Mouse (Mus musculus): ENCODE results near the gene Dlgap5.
A peak's percentile ranks its signal among the peaks of the same experiment; 100 is the strongest.
"Not testable (repeated sequence)": the region's sequence is repeated elsewhere in the genome, so short reads cannot be mapped to it uniquely, and the experiment has no call there.

Dlgap5 gene

DNA sequence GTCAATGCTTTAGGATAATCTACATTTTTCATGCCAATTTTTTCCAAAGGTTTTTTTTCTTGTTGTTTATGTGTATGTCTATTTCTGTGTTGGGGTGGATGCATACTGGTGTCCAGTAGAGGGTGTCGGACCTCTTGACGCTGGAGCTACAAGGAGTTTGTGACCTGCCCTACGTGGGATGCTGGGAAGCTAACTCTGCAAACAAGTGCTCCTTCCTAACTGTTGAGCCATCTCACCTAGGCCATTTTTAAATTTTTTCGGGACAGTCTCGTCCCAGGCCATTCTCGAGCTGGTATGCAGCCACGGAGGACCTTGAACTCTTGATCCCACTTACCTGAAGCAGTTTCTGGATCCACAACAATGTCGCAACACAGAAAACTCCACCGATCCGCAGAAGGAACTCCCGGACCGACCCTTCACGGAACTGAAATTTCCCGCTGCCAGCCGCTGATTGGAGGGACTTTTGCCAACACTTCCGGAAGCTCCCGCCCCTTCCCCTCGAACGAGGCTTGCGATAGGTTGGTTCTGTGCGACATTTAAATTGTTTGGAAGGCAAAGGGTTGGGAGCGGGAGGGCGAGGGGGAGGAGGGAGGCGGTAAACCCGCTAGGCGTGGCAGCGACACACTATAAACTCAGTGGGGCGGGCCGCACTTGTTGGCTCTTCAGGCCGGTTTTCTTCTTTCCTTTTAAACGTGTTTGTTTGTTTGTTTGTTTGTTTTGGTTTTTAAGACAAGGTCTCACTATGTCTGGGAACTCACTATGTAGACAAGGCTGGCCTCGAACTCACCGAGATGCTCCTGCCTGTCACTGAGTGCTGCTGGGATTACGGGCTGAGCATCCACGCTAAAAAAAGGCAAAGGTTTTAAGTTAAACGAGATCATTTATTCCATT lies at the start of gene Dlgap5:
TSS of gene Dlgap5 (minus strand) at position 633 of the 891 bp plus-strand sequence.
- peak; percentile 90 to 91 for DNase-seq (ENCODE audit: low spot score in 2 of 2)

DNA sequence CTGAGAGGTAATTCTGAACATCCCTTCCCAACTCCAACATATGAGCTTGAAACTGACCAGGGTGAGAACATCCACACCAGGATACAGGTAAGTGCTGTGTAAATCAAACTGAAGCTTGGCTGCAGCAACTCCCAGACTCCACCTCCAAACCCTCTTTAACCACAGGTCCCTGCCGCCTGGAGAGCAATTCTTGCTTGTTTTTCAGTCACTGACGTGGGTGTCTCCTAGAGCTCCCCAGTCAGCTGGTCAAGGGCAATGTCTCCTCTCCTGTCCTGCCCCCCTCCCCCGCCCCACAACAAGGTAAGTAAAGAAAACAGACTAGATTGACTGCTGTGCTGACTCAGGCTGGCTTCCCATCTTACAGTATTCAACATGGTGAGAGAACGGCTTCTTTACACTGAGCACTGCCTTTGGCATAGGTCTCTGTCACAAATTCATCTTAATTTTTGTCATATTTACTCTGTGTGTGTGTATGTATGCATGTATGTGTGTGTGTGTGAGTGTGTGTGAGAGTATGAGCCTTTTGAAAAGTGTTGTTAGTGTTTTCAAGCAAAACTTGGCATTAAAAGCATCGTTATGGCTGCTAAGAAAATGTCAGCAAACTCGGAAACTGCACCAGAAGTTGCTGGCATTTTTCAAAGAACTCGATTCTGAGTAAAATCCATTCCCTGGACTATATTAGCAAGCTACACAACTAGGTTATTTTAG lies 47.4 kb upstream of the Dlgap5 start:
- no peak for DNase-seq (ENCODE audit: low spot score in 2 of 2)

DNA sequence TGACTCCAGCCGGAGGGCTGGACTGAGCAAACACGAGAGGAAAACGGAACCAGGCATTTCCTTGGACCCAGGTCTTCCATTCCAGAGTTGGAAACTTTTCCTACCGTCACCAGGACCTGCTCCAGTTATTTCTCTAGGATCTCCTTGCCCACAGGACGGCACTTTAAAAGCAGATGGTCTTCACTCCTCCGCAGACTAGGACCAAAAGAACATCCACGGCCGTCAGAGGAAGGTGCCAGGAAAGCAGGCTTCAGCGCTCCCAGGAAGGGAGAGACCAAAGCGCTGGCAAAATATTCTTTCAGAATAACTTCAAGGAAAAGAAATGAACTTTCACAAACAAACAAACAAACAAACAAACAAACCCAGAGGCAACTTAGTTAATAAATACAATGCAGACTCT lies 46.2 kb upstream of the Dlgap5 start:
- DNase-seq (ENCODE audit: low spot score in 2 of 2): no peak

DNA sequence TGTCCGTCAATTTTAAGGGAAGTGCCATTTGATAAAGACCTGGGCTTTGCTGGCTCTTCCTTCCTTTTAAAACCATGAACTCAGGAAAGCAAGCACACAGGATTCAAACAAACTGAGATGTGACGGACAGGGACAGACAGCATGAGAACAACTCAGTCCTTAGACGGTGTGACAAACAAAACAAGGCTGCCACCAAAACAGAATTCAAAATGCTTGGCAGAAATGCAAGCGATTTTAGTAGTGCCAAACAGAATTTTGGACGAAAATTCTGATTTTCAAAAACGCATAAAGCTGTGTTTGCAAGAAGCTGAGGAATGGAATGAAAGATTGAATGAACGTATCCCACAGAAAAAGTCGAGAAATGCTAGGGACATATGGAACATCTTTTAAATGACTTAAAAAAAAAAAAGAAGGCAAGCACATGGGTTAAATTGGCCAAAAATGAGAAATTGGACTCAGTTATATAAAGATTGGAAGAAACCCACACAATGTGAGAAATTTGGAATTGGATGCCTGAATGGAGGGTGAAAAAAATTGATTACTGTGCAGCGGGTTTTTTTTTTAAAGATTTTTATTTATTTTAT lies 44.8 kb upstream of the Dlgap5 start:
- DNase-seq (ENCODE audit: low spot score in 2 of 2): no peak

DNA sequence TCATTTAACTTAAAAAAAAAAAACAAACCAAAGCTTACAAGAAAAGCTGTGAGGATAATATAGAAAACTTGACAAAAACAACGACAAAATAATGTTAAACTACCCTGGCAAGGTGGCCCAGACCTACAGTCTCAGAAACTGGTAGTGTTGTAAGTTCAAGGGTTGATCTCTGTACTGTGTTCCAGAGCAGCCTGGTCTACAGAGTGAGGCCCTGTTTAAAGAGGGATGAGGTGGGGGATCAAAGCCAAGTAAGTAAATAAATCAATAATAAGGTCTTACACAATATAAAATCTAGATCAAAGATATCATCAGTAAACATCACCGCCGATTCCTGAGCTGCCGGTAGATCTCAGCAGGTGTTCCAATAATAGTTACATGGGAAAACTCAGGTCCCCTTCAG lies 44.2 kb upstream of the Dlgap5 start:
- no peak for DNase-seq (ENCODE audit: low spot score in 2 of 2)

DNA sequence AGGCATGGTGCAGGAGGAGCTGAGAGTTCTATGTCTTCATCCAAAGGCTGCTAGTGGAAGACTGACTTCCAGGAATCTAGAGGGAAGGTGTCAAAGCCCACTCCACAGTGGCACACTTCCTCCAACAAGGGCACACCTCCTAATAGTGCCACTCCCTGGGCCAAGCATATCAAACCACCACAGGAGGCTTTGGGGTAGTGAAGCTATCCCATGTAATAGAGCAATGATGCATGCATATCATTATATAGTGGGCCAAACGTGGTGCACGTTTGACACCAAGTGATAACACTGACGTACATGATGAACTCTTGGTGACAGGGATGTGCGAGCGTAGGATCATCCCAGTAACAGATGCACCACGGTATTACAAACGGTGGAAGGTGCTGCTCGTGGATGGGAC lies 43.8 kb upstream of the Dlgap5 start:
- DNase-seq (ENCODE audit: low spot score in 2 of 2): no peak

DNA sequence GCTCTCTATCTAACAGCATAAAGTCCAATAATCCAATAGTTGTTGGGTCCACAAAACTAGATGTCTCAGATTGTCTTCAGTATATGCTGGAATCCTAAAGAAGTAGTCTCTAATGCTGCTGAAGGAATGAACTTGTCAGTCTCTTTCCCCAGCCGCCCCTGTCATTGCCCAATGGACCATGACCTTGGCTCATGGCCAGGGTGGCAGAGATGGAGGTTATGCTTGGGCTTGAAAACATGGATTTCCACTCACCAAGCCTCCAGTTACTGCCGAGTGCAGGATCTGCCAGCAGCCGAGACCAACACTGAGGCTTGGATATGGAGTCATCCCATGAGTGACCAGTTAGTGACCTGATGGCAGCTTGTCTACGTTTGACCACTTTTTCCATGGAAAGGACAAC lies 41.3 kb upstream of the Dlgap5 start:
- no peak for DNase-seq (ENCODE audit: low spot score in 2 of 2)

DNA sequence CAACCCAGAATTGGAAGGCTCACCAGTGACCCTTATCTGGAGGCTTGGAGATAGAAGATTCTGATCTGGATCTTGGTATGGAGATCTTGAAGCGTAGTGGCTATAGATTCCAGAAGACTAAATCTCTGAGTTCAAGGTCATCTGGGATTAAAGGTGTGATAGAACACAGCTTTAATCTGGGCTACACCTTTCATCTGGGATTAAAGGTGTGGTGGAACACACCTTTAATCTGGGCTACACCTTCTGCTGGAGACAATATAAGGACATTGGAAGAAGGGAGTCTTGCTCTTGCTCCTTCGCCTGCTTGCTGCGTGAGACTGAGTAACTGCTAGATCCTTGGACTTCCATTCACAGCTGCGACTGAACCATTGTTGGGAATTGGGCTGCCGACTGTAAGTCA lies 31.9 kb upstream of the Dlgap5 start, which contains the start of gene Fbxo34:
TSS of gene Fbxo34 (plus strand) at position 301 of the 400 bp plus-strand sequence.
- not testable (repeated sequence) for DNase-seq (ENCODE audit: low spot score in 2 of 2)

DNA sequence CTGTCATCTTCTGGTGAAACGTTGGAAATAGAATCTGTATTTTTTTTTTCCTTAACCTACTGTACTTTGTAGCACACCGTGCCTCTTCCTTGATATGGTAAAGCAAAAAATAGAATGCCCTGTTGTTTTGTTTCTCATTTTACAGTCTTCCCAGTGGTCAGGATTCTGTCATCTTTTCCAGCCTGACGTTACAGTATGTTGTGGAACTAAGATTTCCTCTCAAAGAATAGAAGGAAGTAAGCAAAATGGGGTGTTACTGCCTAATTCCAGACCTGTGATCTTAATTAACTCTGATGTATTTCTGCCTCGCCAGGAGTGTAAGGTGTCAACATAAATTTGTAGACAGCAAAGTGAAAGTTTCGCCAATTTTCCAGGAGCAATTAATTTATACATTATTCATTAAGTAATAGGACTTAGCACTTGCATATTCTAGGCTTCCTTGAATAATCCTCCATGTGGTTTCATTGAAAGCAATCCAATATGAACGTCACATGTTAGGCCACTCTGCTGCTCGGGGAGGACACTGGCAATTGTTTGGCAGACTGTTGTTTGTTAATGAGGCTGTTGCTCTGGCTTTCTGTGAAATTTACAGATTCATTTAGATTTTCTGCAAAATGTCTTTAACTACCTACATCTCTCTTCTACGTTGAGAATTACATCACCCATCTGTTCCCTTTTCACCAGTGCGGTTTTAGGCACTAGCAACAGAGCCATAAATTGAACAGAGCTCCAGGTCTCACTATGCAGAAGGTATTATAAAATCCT lies 27.3 kb upstream of the Dlgap5 start:
- DNase-seq (ENCODE audit: low spot score in 2 of 2): no peak

DNA sequence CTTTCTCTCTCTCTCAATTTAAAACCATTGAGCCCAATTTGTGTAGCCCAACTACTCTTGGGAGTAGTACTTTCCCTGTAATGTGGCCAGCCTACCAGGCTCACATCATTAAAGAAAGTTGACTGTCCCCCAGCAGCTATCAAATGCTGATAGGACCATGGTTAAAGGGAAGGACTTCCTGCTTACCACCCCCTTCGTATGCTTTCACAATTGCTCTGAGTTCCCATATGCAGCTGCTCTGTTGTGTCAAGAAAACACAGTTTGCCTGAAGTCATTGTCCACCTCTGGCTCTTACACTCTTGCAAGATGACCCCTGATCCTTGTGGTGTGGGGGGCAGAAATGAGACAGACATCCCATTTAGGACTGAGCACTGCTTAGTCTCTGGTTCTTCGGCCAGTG lies 26.7 kb upstream of the Dlgap5 start:
- no peak for DNase-seq (ENCODE audit: low spot score in 2 of 2)

DNA sequence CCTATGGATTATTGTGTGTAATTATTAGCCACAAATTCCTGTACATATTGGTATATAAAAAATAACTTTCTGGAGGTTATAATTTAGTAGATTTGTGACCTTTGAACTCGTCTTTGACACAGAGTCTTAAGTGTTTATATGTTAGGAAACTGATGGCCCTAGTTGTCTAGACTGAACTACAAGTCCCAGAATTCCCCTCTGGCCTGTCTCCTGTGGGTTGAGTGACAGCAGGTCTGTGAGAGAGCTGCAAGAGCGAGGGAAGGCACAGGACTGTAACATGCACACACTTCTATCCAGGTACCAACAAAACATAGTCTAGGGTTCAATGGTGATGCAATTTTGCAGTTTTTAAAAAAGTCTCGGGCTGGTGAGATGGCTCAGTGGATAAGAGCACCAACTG lies 20.7 kb upstream of the Dlgap5 start:
- no peak for DNase-seq (ENCODE audit: low spot score in 2 of 2)

DNA sequence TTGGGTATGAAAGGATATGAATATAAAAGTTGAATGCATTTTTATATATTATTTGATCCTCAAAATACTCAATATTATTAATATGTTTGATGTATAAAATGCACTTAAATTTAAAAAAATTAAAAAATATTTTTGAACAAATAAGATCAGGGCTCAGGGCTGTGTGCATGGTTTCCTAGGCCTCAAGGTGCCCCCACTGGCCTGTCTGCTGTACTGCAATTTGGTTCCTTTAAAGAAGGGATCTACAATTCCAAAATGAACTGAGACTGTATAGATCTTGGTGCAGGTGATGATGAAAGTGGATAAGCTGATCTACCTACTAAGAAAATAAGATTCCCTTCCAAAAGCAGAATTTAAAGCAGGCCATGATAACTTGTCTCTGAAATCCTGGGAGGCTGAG lies 14.8 kb upstream of the Dlgap5 start:
- no peak for DNase-seq (ENCODE audit: low spot score in 2 of 2)

DNA sequence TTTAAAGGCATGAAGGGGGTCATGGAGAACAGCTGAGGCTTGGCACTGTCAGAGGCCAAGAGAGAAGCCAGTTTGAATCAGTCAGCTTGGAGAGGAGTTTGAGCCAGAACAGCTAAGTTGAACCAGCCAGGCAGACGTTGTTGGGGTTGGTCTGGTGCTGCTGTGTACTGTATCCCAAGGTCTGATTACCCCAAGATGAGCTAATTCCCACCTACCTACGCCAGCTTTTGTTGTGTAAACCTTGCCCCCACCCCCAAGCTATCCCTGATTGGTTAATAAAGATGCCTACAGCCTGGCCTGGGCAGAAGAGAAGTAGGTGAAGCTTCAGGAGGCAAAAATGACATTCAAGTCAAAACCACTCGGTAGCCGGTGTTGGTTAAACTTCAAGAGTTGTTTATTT lies 4.3 kb upstream of the Dlgap5 start:
- DNase-seq (ENCODE audit: low spot score in 2 of 2): no peak

DNA sequence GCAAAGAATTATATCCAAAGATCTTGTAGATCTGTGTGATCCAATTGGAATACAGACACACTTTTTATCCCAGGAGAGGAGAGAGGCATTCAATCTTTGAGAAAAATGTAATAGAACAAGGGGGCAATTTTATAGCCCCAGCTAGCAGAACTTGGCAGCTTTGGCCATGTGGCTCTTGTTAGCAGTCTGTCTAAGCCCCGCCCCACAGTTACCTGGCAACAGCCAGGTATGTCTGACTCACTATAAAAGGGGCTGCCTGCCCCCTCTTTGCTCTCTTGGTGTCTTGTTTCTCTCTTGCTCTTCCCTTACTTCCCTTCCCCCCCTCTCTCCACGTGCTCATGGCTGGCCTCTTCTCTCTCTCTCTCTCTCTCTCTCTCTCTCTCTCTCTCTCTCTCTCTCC lies 3.4 kb upstream of the Dlgap5 start:
- DNase-seq (ENCODE audit: low spot score in 2 of 2): no peak

DNA sequence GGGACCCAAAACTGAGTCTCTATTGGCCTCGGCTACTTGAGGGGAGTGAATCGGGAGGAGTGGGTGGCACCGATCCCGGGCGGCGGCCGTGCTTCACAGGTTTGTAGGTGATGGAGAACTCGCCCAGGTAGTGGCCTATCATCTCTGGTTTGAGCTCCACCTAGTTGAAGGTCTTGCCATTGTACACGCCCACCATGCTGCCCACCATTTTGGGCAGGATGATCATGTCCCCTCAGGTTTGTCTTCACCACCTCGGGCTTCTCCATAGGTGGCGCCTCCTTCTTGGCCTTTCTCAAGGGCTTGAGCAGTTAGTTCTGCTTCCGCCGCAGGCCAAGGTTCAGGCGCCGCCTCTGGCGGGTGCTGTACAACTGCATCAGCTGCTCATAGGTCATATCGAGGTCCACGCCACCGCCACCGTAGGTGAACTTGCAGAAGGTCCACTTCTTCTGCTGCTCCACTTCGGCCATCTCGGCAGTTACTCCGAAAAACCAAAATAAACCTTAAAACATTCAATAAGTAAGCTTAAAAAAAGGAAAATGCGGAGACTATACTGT lies 1.6 kb upstream of the Dlgap5 start:
- DNase-seq (ENCODE audit: low spot score in 2 of 2): no peak

DNA sequence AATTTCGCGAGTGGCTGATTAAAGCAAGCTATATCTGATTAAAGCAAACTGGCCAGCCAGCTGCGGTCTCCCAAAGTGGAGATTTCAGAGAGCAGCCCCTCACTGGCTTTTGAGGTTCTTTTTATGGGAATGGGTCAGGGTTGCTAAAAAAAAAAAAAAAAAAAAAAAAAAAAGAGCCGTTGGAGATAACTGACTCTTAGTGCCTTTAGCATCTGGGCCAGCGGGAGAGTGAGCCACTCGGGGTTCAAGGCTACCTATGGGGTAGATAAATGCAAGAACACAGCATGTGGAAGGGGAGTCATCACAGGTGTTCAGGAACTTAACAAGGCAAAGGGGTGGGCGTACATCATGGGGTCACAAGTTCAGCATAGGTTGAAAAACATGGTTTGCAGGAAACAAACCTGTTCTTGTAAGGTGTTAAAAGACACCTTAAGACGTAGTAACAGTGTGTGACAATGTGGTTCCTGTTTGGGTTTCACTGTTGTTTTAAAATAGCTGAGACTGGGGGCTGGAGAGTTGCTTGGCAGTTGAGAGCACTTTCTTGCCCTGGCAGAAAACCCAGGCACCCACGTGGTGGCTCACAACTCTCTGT lies 923 bp upstream of the Dlgap5 start:
- no peak for DNase-seq (ENCODE audit: low spot score in 2 of 2)

DNA sequence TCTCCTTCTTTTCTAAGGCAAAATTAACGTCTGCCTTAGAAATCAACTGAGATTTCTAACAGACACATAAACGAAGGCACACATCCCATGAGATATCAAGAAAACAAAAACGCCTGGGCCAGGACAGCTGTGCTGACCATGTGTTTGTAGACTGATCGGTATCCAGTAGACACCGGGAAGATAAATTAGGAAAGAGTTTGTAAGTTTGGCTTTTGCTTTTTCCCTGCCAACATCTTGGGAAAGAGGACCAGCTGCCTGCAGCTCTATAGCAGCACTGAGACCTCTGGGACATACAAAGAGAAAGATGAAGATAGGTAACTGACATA lies 422 bp upstream of the Dlgap5 start:
- no peak for DNase-seq (ENCODE audit: low spot score in 2 of 2)

DNA sequence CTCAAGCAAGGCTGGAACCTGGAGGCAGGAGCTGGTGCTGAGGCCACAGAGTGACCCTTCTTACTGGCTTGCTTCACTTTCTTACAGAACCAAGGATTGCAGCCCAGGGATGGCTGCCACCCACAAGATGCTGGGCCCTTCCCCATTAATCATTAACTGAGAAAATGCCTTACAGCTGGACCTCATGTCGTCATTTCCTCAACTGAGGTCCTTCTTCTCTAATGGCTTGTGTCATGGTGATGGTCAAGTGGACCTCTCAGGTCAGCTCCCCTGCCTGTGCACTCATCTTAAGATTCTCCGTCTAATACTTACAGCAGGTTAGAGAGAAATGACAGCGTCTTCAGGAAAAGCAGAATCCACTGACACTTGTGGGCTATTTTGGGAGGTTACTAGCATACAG lies 861 bp downstream of the Dlgap5 start:
- DNase-seq (ENCODE audit: low spot score in 2 of 2): no peak

DNA sequence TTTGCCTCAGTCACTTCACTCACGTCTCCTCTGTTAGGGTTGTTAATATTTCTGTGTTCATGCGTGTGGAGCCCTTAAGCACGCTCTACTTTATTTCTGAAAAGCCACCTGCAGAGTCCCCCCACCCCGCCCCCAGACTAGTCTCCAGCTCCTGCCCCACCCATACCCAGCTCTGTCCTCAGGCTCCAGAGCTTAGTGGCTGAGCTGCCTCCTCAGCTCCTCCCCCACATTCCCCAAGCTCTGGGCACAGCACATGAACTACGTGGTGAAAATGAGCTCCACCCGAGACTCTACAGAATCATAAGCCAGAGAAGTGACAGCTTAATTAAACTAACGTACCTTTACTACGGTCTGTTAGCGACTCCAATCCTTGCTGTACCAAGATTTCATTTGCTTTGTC lies 12.2 kb downstream of the Dlgap5 start:
- no peak for DNase-seq (ENCODE audit: low spot score in 2 of 2)

DNA sequence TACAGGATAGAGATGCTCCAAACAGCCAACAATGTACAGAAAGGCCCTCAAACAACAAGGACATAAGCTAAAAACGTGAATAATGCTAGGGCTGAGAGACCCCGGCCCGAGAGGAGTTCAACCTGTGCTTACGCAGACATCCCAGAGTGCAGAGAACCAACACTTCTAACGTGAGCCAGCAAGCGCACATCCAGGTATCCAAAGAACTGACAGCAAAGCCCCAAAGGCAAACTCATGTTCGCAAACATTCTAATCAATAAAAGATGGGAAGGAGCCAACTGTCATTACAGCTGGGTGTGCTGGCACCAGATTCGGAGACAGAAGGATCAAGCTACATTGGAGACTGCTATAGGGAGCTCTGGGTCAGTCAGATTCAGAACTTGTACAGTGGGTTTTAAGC lies 15.5 kb downstream of the Dlgap5 start:
- no peak for DNase-seq (ENCODE audit: low spot score in 2 of 2)

DNA sequence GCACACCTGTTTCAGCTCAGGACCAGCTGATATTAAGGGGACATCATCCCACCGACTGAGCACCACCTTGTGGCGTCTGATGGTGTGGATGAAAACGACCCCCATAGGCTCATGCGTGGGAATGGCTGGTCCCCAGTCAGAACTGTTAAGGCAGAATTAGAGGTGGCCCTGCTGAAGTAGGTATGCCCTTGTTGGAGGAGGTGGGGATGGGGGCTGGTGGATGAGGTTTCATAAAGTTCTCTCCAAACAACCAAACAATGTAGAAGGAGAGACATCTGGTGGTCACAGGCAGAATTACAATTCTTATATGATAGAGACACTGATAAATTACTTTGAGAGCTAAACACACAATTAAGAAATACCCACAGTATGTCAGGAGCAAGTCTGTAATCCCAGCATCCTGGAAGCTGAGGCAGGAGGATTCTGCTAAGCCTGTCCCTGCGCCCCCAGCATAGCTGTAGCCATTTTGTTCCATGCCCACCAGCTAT lies 22.0 kb downstream of the Dlgap5 start:
- peak in 1 of 2 experiments; percentile 58 for DNase-seq (ENCODE audit: low spot score in 2 of 2)
